Mouse (Mus musculus): ENCODE results near the gene Fam20b. TPM values are rescaled to one million over a fixed set of nuclear protein-coding genes. Genes with fewer than 3 reads are reported as not detected.
"Not testable (repeated sequence)": the region's sequence is repeated elsewhere in the genome, so short reads cannot be mapped to it uniquely, and the experiment has no call there.

The Fam20b gene
- polyA plus RNA-seq, 1 experiment from 2014 or later, result 30.5 TPM

- no peak overlapping the region for H3K9ac ChIP-seq (ENCODE audit: low read depth, low read length)
- DNase-seq (ENCODE audit: low spot score) (no peak), ATAC-seq (replicated peaks; ENCODE audit: low FRiP score, low read depth) (no peak)
- no peak for TF ChIP-seq CTCF (IDR thresholded peaks at IDR 0.05; ENCODE audit: low read depth)
- no peak overlapping the region for H3K27ac ChIP-seq
- WGBS, result 32% methylated on average over 5 of the region's 5 CpGs
- no peaks in the 10 kb centered on the region for H3K36me3 ChIP-seq (ENCODE audit: insufficient read depth, low read length)
- H3K9me3 ChIP-seq (replicated peaks; ENCODE audit: low read length), result no peaks in the 10 kb centered on the region
- no peaks in the 10 kb centered on the region for H3K27me3 ChIP-seq (ENCODE audit: insufficient read depth, low read length)
- H3K4me3 ChIP-seq (replicated peaks; ENCODE audit: low read depth, low read length), result no peak overlapping the region
- H3K4me2 ChIP-seq (ENCODE audit: low read length), result no peak overlapping the region
- peaks cover 8% of the 10 kb centered on the region; the same call in 1 of the 2 replicates for H3K4me1 ChIP-seq (replicated peaks; ENCODE audit: insufficient read depth, low read length)
Measured at GRCm38 (mm10) chr1:156668602-156669001, 50.3 kb downstream of the Fam20b start.

- Histone ChIP-seq H3K9me3 (replicated peaks; ENCODE audit: low read length) (no peaks in the 10 kb centered on the region), H3K27me3 (ENCODE audit: insufficient read depth, low read length) (no peaks in the 10 kb centered on the region), H3K4me1 (replicated peaks; ENCODE audit: insufficient read depth, low read length) (no peaks in the 10 kb centered on the region), H3K36me3 (ENCODE audit: insufficient read depth, low read length) (no peaks in the 10 kb centered on the region), H3K27ac (no peak overlapping the region), H3K4me3 (replicated peaks; ENCODE audit: low read depth, low read length) (no peak overlapping the region), H3K4me2 (ENCODE audit: low read length) (no peak overlapping the region), H3K9ac (ENCODE audit: low read depth, low read length) (no peak overlapping the region)
- no peak for DNase-seq (ENCODE audit: low spot score)
- no peak for ATAC-seq (replicated peaks; ENCODE audit: low FRiP score, low read depth)
- no peak for TF ChIP-seq CTCF (IDR thresholded peaks at IDR 0.05; ENCODE audit: low read depth)
- WGBS, result 87% methylated on average over 23 of the region's 23 CpGs
Measured at GRCm38 (mm10) chr1:156667141-156667926, 51.6 kb downstream of the Fam20b start.

- Histone ChIP-seq H3K9me3 (replicated peaks; ENCODE audit: low read length) (no peaks in the 10 kb centered on the region), H3K9ac (ENCODE audit: low read depth, low read length) (no peak overlapping the region), H3K4me1 (replicated peaks; ENCODE audit: insufficient read depth, low read length) (no peaks in the 10 kb centered on the region), H3K27me3 (ENCODE audit: insufficient read depth, low read length) (no peaks in the 10 kb centered on the region), H3K36me3 (ENCODE audit: insufficient read depth, low read length) (no peaks in the 10 kb centered on the region), H3K4me2 (ENCODE audit: low read length) (no peak overlapping the region), H3K4me3 (replicated peaks; ENCODE audit: low read depth, low read length) (no peak overlapping the region), H3K27ac (no peak overlapping the region)
- TF ChIP-seq CTCF (IDR thresholded peaks at IDR 0.05; ENCODE audit: low read depth), result no peak
- ATAC-seq (replicated peaks; ENCODE audit: low FRiP score, low read depth) (no peak), DNase-seq (ENCODE audit: low spot score) (no peak)
- WGBS, result 92% methylated on average over 8 of the region's 8 CpGs
Measured at GRCm38 (mm10) chr1:156665777-156666176, 53.1 kb downstream of the Fam20b start.

GRCm38 (mm10) chr1:156660660-156661236 is 58.1 kb downstream of the Fam20b start:
- not testable (repeated sequence) for H3K4me1 ChIP-seq (replicated peaks; ENCODE audit: insufficient read depth, low read length); H3K27me3 ChIP-seq (ENCODE audit: insufficient read depth, low read length); H3K36me3 ChIP-seq (ENCODE audit: insufficient read depth, low read length); H3K9ac ChIP-seq (ENCODE audit: low read depth, low read length); H3K9me3 ChIP-seq (replicated peaks; ENCODE audit: low read length); H3K27ac ChIP-seq; DNase-seq (ENCODE audit: low spot score); H3K4me2 ChIP-seq (ENCODE audit: low read length); H3K4me3 ChIP-seq (replicated peaks; ENCODE audit: low read depth, low read length); ATAC-seq (replicated peaks; ENCODE audit: low FRiP score, low read depth)
- WGBS, result 71% methylated on average over 20 of the region's 21 CpGs

GRCm38 (mm10) chr1:156659906-156660659 is 58.8 kb downstream of the Fam20b start:
- H3K27me3 ChIP-seq (ENCODE audit: insufficient read depth, low read length), result no peaks in the 10 kb centered on the region
- WGBS, result 68% methylated on average over 13 of the region's 13 CpGs
- no peak overlapping the region for H3K9ac ChIP-seq (ENCODE audit: low read depth, low read length)
- no peaks in the 10 kb centered on the region for H3K4me1 ChIP-seq (replicated peaks; ENCODE audit: insufficient read depth, low read length)
- no peak overlapping the region for H3K4me2 ChIP-seq (ENCODE audit: low read length)
- no peak for DNase-seq (ENCODE audit: low spot score)
- H3K27ac ChIP-seq, result no peak overlapping the region
- 0 out of 2 replicates have a peak, but pooled peaks cover 3% of the 10 kb centered on the region for H3K36me3 ChIP-seq (ENCODE audit: insufficient read depth, low read length)
- no peaks in the 10 kb centered on the region for H3K9me3 ChIP-seq (replicated peaks; ENCODE audit: low read length)
- no peak for TF ChIP-seq CTCF (IDR thresholded peaks at IDR 0.05; ENCODE audit: low read depth)
- no peak overlapping the region for H3K4me3 ChIP-seq (replicated peaks; ENCODE audit: low read depth, low read length)
- no peak for ATAC-seq (replicated peaks; ENCODE audit: low FRiP score, low read depth)

- no peak overlapping the region for H3K9ac ChIP-seq (ENCODE audit: low read depth, low read length)
- no peaks in the 10 kb centered on the region for H3K9me3 ChIP-seq (replicated peaks; ENCODE audit: low read length)
- 67% methylated on average over 5 of the region's 5 CpGs for WGBS
- ATAC-seq (replicated peaks; ENCODE audit: low FRiP score, low read depth) (no peak), DNase-seq (ENCODE audit: low spot score) (no peak)
- H3K27me3 ChIP-seq (ENCODE audit: insufficient read depth, low read length), result no peaks in the 10 kb centered on the region
- 0 out of 2 replicates have a peak, but pooled peaks cover 3% of the 10 kb centered on the region for H3K36me3 ChIP-seq (ENCODE audit: insufficient read depth, low read length)
- 0 out of 2 replicates have a peak, but pooled peaks cover 3% of the 10 kb centered on the region for H3K4me1 ChIP-seq (replicated peaks; ENCODE audit: insufficient read depth, low read length)
- H3K4me2 ChIP-seq (ENCODE audit: low read length), result no peak overlapping the region
- H3K27ac ChIP-seq, result no peak overlapping the region
- no peak overlapping the region for H3K4me3 ChIP-seq (replicated peaks; ENCODE audit: low read depth, low read length)
- no peak for TF ChIP-seq CTCF (IDR thresholded peaks at IDR 0.05; ENCODE audit: low read depth)
Measured at GRCm38 (mm10) chr1:156658676-156659075, 60.2 kb downstream of the Fam20b start.
